ENCODE assay signal across 32 mouse cellular contexts in the genomic region with DNA sequence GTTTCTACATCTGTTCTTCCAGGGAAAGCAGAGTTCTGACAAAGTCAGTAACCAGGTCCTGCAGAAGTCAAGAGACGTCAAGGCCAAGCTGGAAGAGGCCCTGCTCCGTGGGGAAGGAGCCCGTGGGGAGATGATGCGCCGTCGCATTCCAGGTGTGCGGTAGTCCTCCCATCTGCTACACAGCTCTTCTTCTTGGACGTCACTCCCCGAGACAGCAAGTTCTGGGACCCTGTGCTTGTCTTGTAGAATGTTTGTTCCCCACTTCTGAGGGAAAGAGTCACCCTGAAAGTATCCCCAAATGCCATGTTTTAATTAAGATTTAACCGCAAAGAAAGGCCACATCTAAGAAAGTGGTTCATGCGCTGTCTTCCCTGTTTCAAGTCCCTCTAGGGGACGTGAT.
"Had no signal": no experiment of that assay in that cellular context is flagged by ENCODE, and none has a peak within 500 bp of the region (broad histone marks: within the 10 kb centered on the region; RNA-seq: fewer than 3 reads in every experiment).

No protein-coding gene starts in this region.

- H3K27me3 ChIP-seq: limb, embryonic 12.5 days; limb, embryonic 13.5 days; limb, embryonic 15.5 days; liver, embryonic 12.5 days; liver, embryonic 13.5 days; liver, embryonic 15.5 days; lung, embryonic 15.5 days; megakaryocyte, embryonic 14.5 days; midbrain, embryonic 12.5 days; midbrain, embryonic 15.5 days; neural tube, embryonic 12.5 days had no signal

- H3K27ac ChIP-seq: limb, embryonic 10.5 days; limb, embryonic 12.5 days; limb, embryonic 13.5 days; limb, embryonic 15.5 days; liver, embryonic 12.5 days; liver, embryonic 13.5 days; liver, embryonic 14.5 days; liver, embryonic 15.5 days; lung, embryonic 15.5 days; macrophage; midbrain, embryonic 10.5 days; midbrain, embryonic 12.5 days; midbrain, embryonic 13.5 days; midbrain, embryonic 15.5 days; neural tube, embryonic 12.5 days had no signal

- H3K9me3 ChIP-seq: limb, embryonic 10.5 days; limb, embryonic 12.5 days; limb, embryonic 15.5 days; liver, embryonic 12.5 days; liver, embryonic 13.5 days; liver, embryonic 15.5 days; lung, embryonic 15.5 days; megakaryocyte, embryonic 14.5 days; midbrain, embryonic 10.5 days; midbrain, embryonic 12.5 days; midbrain, embryonic 13.5 days; midbrain, embryonic 15.5 days; neural tube, embryonic 12.5 days had no signal

- H3K4me3 ChIP-seq: limb, embryonic 10.5 days; limb, embryonic 12.5 days; limb, embryonic 13.5 days; limb, embryonic 15.5 days; liver, embryonic 12.5 days; liver, embryonic 13.5 days; liver, embryonic 15.5 days; lung, embryonic 15.5 days; megakaryocyte, embryonic 14.5 days; midbrain, embryonic 10.5 days; midbrain, embryonic 12.5 days; midbrain, embryonic 13.5 days; midbrain, embryonic 15.5 days; myocyte; neural tube, embryonic 12.5 days had no signal

- H3K4me2 ChIP-seq: limb, embryonic 12.5 days; limb, embryonic 13.5 days; limb, embryonic 15.5 days; liver, embryonic 11.5 days; liver, embryonic 12.5 days; liver, embryonic 13.5 days; liver, embryonic 15.5 days; lung, embryonic 14.5 days; lung, embryonic 15.5 days; midbrain, embryonic 11.5 days; midbrain, embryonic 12.5 days; midbrain, embryonic 13.5 days; midbrain, embryonic 15.5 days; neural tube, embryonic 12.5 days had no signal

- DNase-seq: left cerebral cortex, postnatal 4 days; liver; liver, embryonic 13.5 days; liver, postnatal 0 days; lung, adult 18-20 months; lung, adult 2 months; lung, embryonic 14.5 days; lung, postnatal 10 days; lung, postnatal 14 days; lung, postnatal 36 days; lung, postnatal 4 days; midbrain, embryonic 14.5 days had no signal

- H3K9ac ChIP-seq: limb, embryonic 12.5 days; limb, embryonic 13.5 days; limb, embryonic 15.5 days; liver, embryonic 12.5 days; liver, embryonic 13.5 days; liver, embryonic 14.5 days; liver, embryonic 15.5 days; liver, postnatal 0 days; lung, embryonic 14.5 days; lung, embryonic 15.5 days; midbrain, embryonic 12.5 days; midbrain, embryonic 13.5 days; midbrain, embryonic 15.5 days; neural tube, embryonic 12.5 days had no signal

- ATAC-seq: liver, embryonic 12.5 days; liver, postnatal 0 days; lung, postnatal 0 days; midbrain, embryonic 13.5 days; midbrain, embryonic 15.5 days; midbrain, embryonic 16.5 days had no signal

- H3K4me1 ChIP-seq: limb, embryonic 15.5 days; liver, embryonic 12.5 days; liver, embryonic 13.5 days; liver, embryonic 15.5 days; lung, embryonic 15.5 days; megakaryocyte, embryonic 14.5 days; midbrain, embryonic 13.5 days; midbrain, embryonic 15.5 days; neural tube, embryonic 12.5 days had no signal

- H3K36me3 ChIP-seq: limb, embryonic 10.5 days; limb, embryonic 12.5 days; limb, embryonic 13.5 days; limb, embryonic 15.5 days; lung, embryonic 15.5 days; midbrain, embryonic 10.5 days; midbrain, embryonic 12.5 days; midbrain, embryonic 13.5 days; midbrain, embryonic 15.5 days; neural tube, embryonic 12.5 days had no signal
